Mouse (Mus musculus) neural tube, embryonic 15.5 days (tissue): Measurements from ENCODE around the gene Ctc1. TPM values are rescaled to one million over a fixed set of nuclear protein-coding genes. Genes with fewer than 3 reads are reported as not detected.
A peak's percentile ranks its signal among the peaks of the same experiment; 100 is the strongest.
"Not testable (repeated sequence)": the region's sequence is repeated elsewhere in the genome, so short reads cannot be mapped to it uniquely, and the experiment has no call there.

Source experiments
- ATAC-seq: fragments of 200-750 bp; cut with Nextera tagmentation; 2 replicates; pipeline ENCODE4 v1.8.0; 2017; ENCODE audit warnings: mild to moderate bottlenecking, moderate TSS enrichment, moderate library complexity; ENCODE audit not compliant: low FRiP score
- H3K27ac ChIP-seq: fragments of 300-500 bp; sonication (generic); replicated peaks from 2 replicates; pipeline ENCODE4 v1.5.1; 2015; ENCODE audit warnings: mild to moderate bottlenecking, inconsistent platforms
- H3K27me3 ChIP-seq: fragments of 300-500 bp; sonication (generic); replicated peaks from 2 replicates; pipeline ENCODE4 v1.6.1; 2015; ENCODE audit warnings: inconsistent platforms
- H3K36me3 ChIP-seq: fragments of 300-500 bp; sonication (generic); 2 replicates; pipeline ENCODE4 v1.6.1; 2015; ENCODE audit warnings: inconsistent platforms
- H3K4me1 ChIP-seq: fragments of 300-500 bp; sonication (generic); 2 replicates; pipeline ENCODE4 v1.6.1; 2015; ENCODE audit warnings: inconsistent platforms
- H3K4me2 ChIP-seq: fragments of 300-500 bp; sonication (generic); 2 replicates; pipeline ENCODE4 v1.6.1; 2015; ENCODE audit warnings: inconsistent platforms, mild to moderate bottlenecking, moderate library complexity
- H3K4me3 ChIP-seq: fragments of 300-500 bp; sonication (generic); replicated peaks from 2 replicates; pipeline ENCODE4 v1.5.1; 2015; ENCODE audit warnings: mild to moderate bottlenecking, inconsistent platforms
- H3K9ac ChIP-seq: fragments of 300-500 bp; sonication (generic); replicated peaks from 2 replicates; pipeline ENCODE4 v1.6.1; 2015; ENCODE audit warnings: mild to moderate bottlenecking, inconsistent platforms
- H3K9me3 ChIP-seq: fragments of 300-500 bp; sonication (generic); replicated peaks from 2 replicates; pipeline ENCODE4 v1.6.1; 2016; ENCODE audit warnings: inconsistent platforms
- WGBS: fragments of 180-500 bp; shearing (Covaris S2); methylation state at CpG from one replicate; pipeline ENCODE4 v1.1.7; 2015; ENCODE audit warnings: mixed read lengths; 5-methylcytosine and 5-hydroxymethylcytosine counted together
- polyA plus RNA-seq: library from polyadenylated mRNA; unstranded; fragments of >200 nt; fragmentation: Nextera tagmentation; extraction: Ambion mirVana; gene quantifications from 2 replicates; pipeline ENCODE4 v1.2.1, GENCODE M21; 2015

The Ctc1 gene
- polyA plus RNA-seq, 1 experiment from 2014 or later = 53.4 TPM

GRCm38 (mm10) chr11:68980919-68981318, 34.8 kb upstream of the Ctc1 start:
- Histone ChIP-seq H3K4me1 (no peaks in the 10 kb centered on the region), H3K4me2 (no peak overlapping the region), H3K36me3 (peaks cover 2% of the 10 kb centered on the region; the same call in 1 of the 2 replicates), H3K9me3 (no peaks in the 10 kb centered on the region), H3K4me3 (no peak overlapping the region), H3K27ac (no peak overlapping the region), H3K27me3 (no peaks in the 10 kb centered on the region), H3K9ac (no peak overlapping the region)
- no peak for ATAC-seq
- 74% methylated on average over 3 of the region's 3 CpGs for WGBS

- WGBS = 29% methylated on average over 4 of the region's 4 CpGs
- H3K4me3 ChIP-seq = no peak overlapping the region
These were observed 32.9 kb upstream of the Ctc1 start for GRCm38 (mm10) chr11:68982639-68983369.

GRCm38 (mm10) chr11:68987365-68987882, 28.3 kb upstream of the Ctc1 start:
- no peaks in the 10 kb centered on the region for H3K9me3 ChIP-seq
- H3K9ac ChIP-seq = no peak overlapping the region
- no peaks in the 10 kb centered on the region for H3K27me3 ChIP-seq
- H3K27ac ChIP-seq = peak overlapping the region; percentile 28
- no peak overlapping the region for H3K4me2 ChIP-seq
- no peaks in the 10 kb centered on the region for H3K4me1 ChIP-seq
- peaks cover 52% of the 10 kb centered on the region for H3K36me3 ChIP-seq
- no peak for ATAC-seq
- H3K4me3 ChIP-seq = no peak overlapping the region
- WGBS = 72% methylated on average over 11 of the region's 11 CpGs

More at GRCm38 (mm10) chr11:68982639-68983369, 32.9 kb upstream of the Ctc1 start:
- no peaks in the 10 kb centered on the region for H3K4me1 ChIP-seq
- no peaks in the 10 kb centered on the region for H3K27me3 ChIP-seq
- no peak overlapping the region for H3K27ac ChIP-seq
- H3K9ac ChIP-seq = no peak overlapping the region
- H3K9me3 ChIP-seq = no peaks in the 10 kb centered on the region
- H3K4me2 ChIP-seq = no peak overlapping the region
- ATAC-seq = no peak
- peaks cover 16% of the 10 kb centered on the region for H3K36me3 ChIP-seq

GRCm38 (mm10) chr11:68988341-68988740, 27.4 kb upstream of the Ctc1 start:
- 96% methylated on average over 17 of the region's 17 CpGs for WGBS
- Histone ChIP-seq H3K27ac (0 out of 2 replicates have a peak overlapping the region, but pooled peaks have one; percentile 28), H3K36me3 (peaks cover 61% of the 10 kb centered on the region), H3K4me1 (no peaks in the 10 kb centered on the region), H3K4me2 (no peak overlapping the region), H3K27me3 (no peaks in the 10 kb centered on the region), H3K9me3 (no peaks in the 10 kb centered on the region), H3K9ac (no peak overlapping the region), H3K4me3 (no peak overlapping the region)
- ATAC-seq = no peak

GRCm38 (mm10) chr11:68993122-68993521, 22.6 kb upstream of the Ctc1 start:
- no peaks in the 10 kb centered on the region for H3K9me3 ChIP-seq
- H3K4me2 ChIP-seq = no peak overlapping the region
- WGBS = 88% methylated on average over 7 of the region's 7 CpGs
- H3K27me3 ChIP-seq = no peaks in the 10 kb centered on the region
- H3K4me1 ChIP-seq = no peaks in the 10 kb centered on the region
- no peak overlapping the region for H3K27ac ChIP-seq
- ATAC-seq = no peak
- H3K9ac ChIP-seq = no peak overlapping the region
- H3K36me3 ChIP-seq = peaks cover 83% of the 10 kb centered on the region
- H3K4me3 ChIP-seq = no peak overlapping the region

GRCm38 (mm10) chr11:68994377-68994776, 21.3 kb upstream of the Ctc1 start:
- H3K4me2 ChIP-seq = no peak overlapping the region
- 95% methylated on average over 3 of the region's 3 CpGs for WGBS
- peaks cover 90% of the 10 kb centered on the region for H3K36me3 ChIP-seq
- H3K27ac ChIP-seq = no peak overlapping the region
- H3K9ac ChIP-seq = no peak overlapping the region
- no peaks in the 10 kb centered on the region for H3K27me3 ChIP-seq
- no peak overlapping the region for H3K4me3 ChIP-seq
- ATAC-seq = no peak
- H3K9me3 ChIP-seq = no peaks in the 10 kb centered on the region
- no peaks in the 10 kb centered on the region for H3K4me1 ChIP-seq

GRCm38 (mm10) chr11:68997080-68997479, 18.6 kb upstream of the Ctc1 start:
- Histone ChIP-seq H3K36me3 (peaks cover 92% of the 10 kb centered on the region), H3K27me3 (no peaks in the 10 kb centered on the region), H3K4me1 (no peaks in the 10 kb centered on the region), H3K9ac (no peak overlapping the region), H3K27ac (no peak overlapping the region), H3K9me3 (no peaks in the 10 kb centered on the region), H3K4me2 (no peak overlapping the region), H3K4me3 (no peak overlapping the region)
- ATAC-seq = no peak
- WGBS = 95% methylated on average over 4 of the region's 4 CpGs

GRCm38 (mm10) chr11:69002782-69003181, 12.9 kb upstream of the Ctc1 start:
- ATAC-seq = not testable (repeated sequence)
- WGBS = 94% methylated on average over 4 of the region's 4 CpGs

GRCm38 (mm10) chr11:69003592-69003991, 12.1 kb upstream of the Ctc1 start:
- H3K4me1 ChIP-seq = peaks cover 12% of the 10 kb centered on the region
- H3K9ac ChIP-seq = no peak overlapping the region
- no peak overlapping the region for H3K27ac ChIP-seq
- no peaks in the 10 kb centered on the region for H3K27me3 ChIP-seq
- no peak for ATAC-seq
- WGBS = 70% methylated on average over 4 of the region's 4 CpGs
- H3K36me3 ChIP-seq = peaks cover 49% of the 10 kb centered on the region
- H3K4me2 ChIP-seq = no peak overlapping the region
- H3K9me3 ChIP-seq = no peaks in the 10 kb centered on the region
- no peak overlapping the region for H3K4me3 ChIP-seq

More at GRCm38 (mm10) chr11:69002782-69003181, 12.9 kb upstream of the Ctc1 start:
- H3K4me1 ChIP-seq = peaks cover 10% of the 10 kb centered on the region
- H3K27ac ChIP-seq, H3K27me3 ChIP-seq, H3K4me3 ChIP-seq, H3K4me2 ChIP-seq, H3K9me3 ChIP-seq, H3K9ac ChIP-seq: not testable (repeated sequence)
- peaks cover 57% of the 10 kb centered on the region for H3K36me3 ChIP-seq

GRCm38 (mm10) chr11:69005193-69005592, 10.5 kb upstream of the Ctc1 start:
- ATAC-seq = no peak
- Histone ChIP-seq H3K27ac (no peak overlapping the region), H3K9ac (no peak overlapping the region), H3K4me2 (no peak overlapping the region), H3K9me3 (no peaks in the 10 kb centered on the region), H3K36me3 (peaks cover 34% of the 10 kb centered on the region), H3K4me3 (no peak overlapping the region), H3K27me3 (no peaks in the 10 kb centered on the region), H3K4me1 (peaks cover 12% of the 10 kb centered on the region)
- 91% methylated on average over 7 of the region's 7 CpGs for WGBS

GRCm38 (mm10) chr11:69006575-69006974, 9.1 kb upstream of the Ctc1 start:
- peaks cover 21% of the 10 kb centered on the region for H3K36me3 ChIP-seq
- H3K27me3 ChIP-seq, H3K9me3 ChIP-seq, H3K9ac ChIP-seq, H3K4me2 ChIP-seq, ATAC-seq, H3K4me3 ChIP-seq, H3K27ac ChIP-seq: not testable (repeated sequence)
- H3K4me1 ChIP-seq = peaks cover 20% of the 10 kb centered on the region
